9 mouse cellular contexts compared by ENCODE assay signal in genomic region chr12:31265722-31266431, GRCm38 (mm10). TPM values are rescaled to one million over a fixed set of nuclear protein-coding genes. Genes with fewer than 3 reads are reported as not detected.
DNase-seq lines count a peak whose midpoint lies in the region; ATAC-seq and TF ChIP-seq lines count a peak whose summit lies in the region.
"Had no signal": no experiment of that assay in that cellular context is flagged by ENCODE, and none has a peak within 500 bp of the region (broad histone marks: within the 10 kb centered on the region; RNA-seq: fewer than 3 reads in every experiment).

No protein-coding gene starts in this region.

- under 1% methylated on average over 50 of the region's 50 CpGs for WGBS in embryonic facial prominence, embryonic 13.5 days
- under 1% methylated on average over 50 of the region's 50 CpGs for WGBS in hindbrain, embryonic 15.5 days
- WGBS in limb, embryonic 13.5 days = under 1% methylated on average over 50 of the region's 50 CpGs

- peak overlapping the region; percentile 85 for H3K4me2 ChIP-seq in embryonic facial prominence, embryonic 13.5 days
- peak overlapping the region; percentile 93 for H3K4me2 ChIP-seq in hindbrain, embryonic 15.5 days
- peak overlapping the region; percentile 89 for H3K4me2 ChIP-seq in limb, embryonic 13.5 days (replicated peaks)

- peak; percentile 30 to 50 for DNase-seq in right cerebral cortex, adult 2 months (ENCODE audit: low spot score in 2 of 2)
- no peak for DNase-seq in gastrocnemius, postnatal 36 days

- H3K36me3 ChIP-seq in erythroblast, embryonic 14.5 days (ENCODE audit: control insufficient read depth) = no peaks in the 10 kb centered on the region
- peaks cover 41% of the 10 kb centered on the region for H3K36me3 ChIP-seq in E14TG2a.4 (ENCODE audit: insufficient read depth, low read length)
- peaks cover 23% of the 10 kb centered on the region for H3K36me3 ChIP-seq in embryonic facial prominence, embryonic 13.5 days
- H3K36me3 ChIP-seq in hindbrain, embryonic 15.5 days = no peaks in the 10 kb centered on the region
- peaks cover 23% of the 10 kb centered on the region for H3K36me3 ChIP-seq in limb, embryonic 13.5 days

- no peak for TF ChIP-seq CTCF in E14TG2a.4 (conservative IDR thresholded peaks at IDR 0.05; ENCODE audit: low read length)

- H3K27me3 ChIP-seq in erythroblast, embryonic 14.5 days (ENCODE audit: control insufficient read depth) = peaks cover 33% of the 10 kb centered on the region
- H3K27me3 ChIP-seq in E14TG2a.4 (ENCODE audit: insufficient read depth, low read length) = peaks cover 38% of the 10 kb centered on the region
- no peaks in the 10 kb centered on the region; the same call in 1 of the 2 replicates for H3K27me3 ChIP-seq in embryonic facial prominence, embryonic 13.5 days
- peaks cover 46% of the 10 kb centered on the region for H3K27me3 ChIP-seq in hindbrain, embryonic 15.5 days
- peaks cover 13% of the 10 kb centered on the region for H3K27me3 ChIP-seq in limb, embryonic 13.5 days

- H3K4me3 ChIP-seq in erythroblast, embryonic 14.5 days (replicated peaks) = peak overlapping the region; percentile 26
- H3K4me3 ChIP-seq in E14TG2a.4 (replicated peaks; ENCODE audit: low read length) = peak overlapping the region; percentile 87
- peak overlapping the region; percentile 72 for H3K4me3 ChIP-seq in embryonic facial prominence, embryonic 13.5 days
- H3K4me3 ChIP-seq in hindbrain, embryonic 15.5 days = peak overlapping the region; percentile 52
- H3K4me3 ChIP-seq in limb, embryonic 13.5 days = peak overlapping the region; percentile 69

- peak overlapping the region; percentile 84 for H3K9ac ChIP-seq in embryonic facial prominence, embryonic 13.5 days
- peak overlapping the region; percentile 42 for H3K9ac ChIP-seq in hindbrain, embryonic 15.5 days
- H3K9ac ChIP-seq in limb, embryonic 13.5 days = peak overlapping the region; percentile 83

- intact Hi-C loops in gastrocnemius, postnatal 36 days (cut with DNase I) = no loop called here

- H3K27ac ChIP-seq in embryonic facial prominence, embryonic 13.5 days = peak overlapping the region; percentile 88
- peak overlapping the region; percentile 55; the same call in 1 of the 2 replicates for H3K27ac ChIP-seq in hindbrain, embryonic 15.5 days (replicated peaks)
- H3K27ac ChIP-seq in limb, embryonic 13.5 days = peak overlapping the region; percentile 84

- H3K9me3 ChIP-seq in erythroblast, embryonic 14.5 days (ENCODE audit: control insufficient read depth, low read length) = no peaks in the 10 kb centered on the region
- H3K9me3 ChIP-seq in E14TG2a.4 (ENCODE audit: low read length) = no peaks in the 10 kb centered on the region
- no peaks in the 10 kb centered on the region for H3K9me3 ChIP-seq in embryonic facial prominence, embryonic 13.5 days
- no peaks in the 10 kb centered on the region for H3K9me3 ChIP-seq in hindbrain, embryonic 15.5 days
- no peaks in the 10 kb centered on the region for H3K9me3 ChIP-seq in limb, embryonic 13.5 days

- H3K4me1 ChIP-seq in erythroblast, embryonic 14.5 days (ENCODE audit: control insufficient read depth) = no peaks in the 10 kb centered on the region
- peaks cover 82% of the 10 kb centered on the region for H3K4me1 ChIP-seq in E14TG2a.4 (replicated peaks; ENCODE audit: low read depth, low read length)
- H3K4me1 ChIP-seq in embryonic facial prominence, embryonic 13.5 days = peaks cover 55% of the 10 kb centered on the region
- peaks cover 21% of the 10 kb centered on the region for H3K4me1 ChIP-seq in hindbrain, embryonic 15.5 days (replicated peaks)
- peaks cover 47% of the 10 kb centered on the region for H3K4me1 ChIP-seq in limb, embryonic 13.5 days

- ATAC-seq in erythroblast, adult 5-6 weeks (replicated peaks; ENCODE audit: low FRiP score, poor library complexity, severe bottlenecking) = no peak
- ATAC-seq in embryonic facial prominence, embryonic 13.5 days (ENCODE audit: insufficient number of reproducible peaks, insufficient read depth, low FRiP score, low TSS enrichment, low read depth) = peak; percentile 39; the same call in 1 of the 2 replicates
- ATAC-seq in hindbrain, embryonic 15.5 days (ENCODE audit: low FRiP score, low read depth) = peak; percentile 58
- peak; percentile 16; the same call in 1 of the 2 replicates for ATAC-seq in limb, embryonic 13.5 days (ENCODE audit: low FRiP score, low read depth)

RNA-seq across cellular contexts. Expression of gene Lamb1, which starts 0.8 kb away (rescaled TPM):
- polyA plus RNA-seq in erythroblast, embryonic 14.5 days (2012) = 0.01 and 0.13 TPM in 2 replicates
- total RNA-seq in erythroblast, adult 5-6 weeks (2015; ENCODE audit: low replicate concordance) = not detected in 2 replicates
- 0.68 and 1.1 TPM in 2 replicates for total RNA-seq in erythroblast, adult 5-6 weeks (2017; ENCODE audit: low replicate concordance)
- polyA plus RNA-seq in embryonic facial prominence, embryonic 13.5 days (2015; fragmentation: Nextera tagmentation; extraction: Ambion mirVana) = 61.9 and 85.0 TPM in 2 replicates
- polyA plus RNA-seq in hindbrain, embryonic 15.5 days (2015; fragmentation: Nextera tagmentation; extraction: Ambion mirVana) = 18.4 and 19.8 TPM in 2 replicates
- 62.1 and 71.9 TPM in 2 replicates for polyA plus RNA-seq in limb, embryonic 13.5 days (2015; fragmentation: Nextera tagmentation; extraction: Ambion mirVana)
- total RNA-seq in gastrocnemius, postnatal 36 days (2021) = 10 to 100 TPM; 22.2 to 24.5 TPM

RNA-seq across cellular contexts. Expression of gene Gm6993, which starts 25.3 kb away (rescaled TPM):
- polyA plus RNA-seq in erythroblast, embryonic 14.5 days (2012) = not detected in 2 replicates
- not detected in 2 replicates for total RNA-seq in erythroblast, adult 5-6 weeks (2015; ENCODE audit: low replicate concordance)
- total RNA-seq in erythroblast, adult 5-6 weeks (2017; ENCODE audit: low replicate concordance) = not detected in 2 replicates
- polyA plus RNA-seq in embryonic facial prominence, embryonic 13.5 days (2015; fragmentation: Nextera tagmentation; extraction: Ambion mirVana) = not detected in 2 replicates
- not detected in 2 replicates for polyA plus RNA-seq in hindbrain, embryonic 15.5 days (2015; fragmentation: Nextera tagmentation; extraction: Ambion mirVana)
- not detected in 2 replicates for polyA plus RNA-seq in limb, embryonic 13.5 days (2015; fragmentation: Nextera tagmentation; extraction: Ambion mirVana)
- total RNA-seq in gastrocnemius, postnatal 36 days (2021) = not detected
- polyA plus RNA-seq: gonadal fat pad, adult 2 months had no signal

Comparison
In these comparisons a context has a peak if more than half of its experiments do, and no peak if none do; other contexts are left out.
1. H3K4me3 ChIP-seq: peak in every context shown above with its lines; median percentile 87 in E14TG2a.4; 72 in embryonic facial prominence, embryonic 13.5 days; 69 in limb, embryonic 13.5 days; 52 in hindbrain, embryonic 15.5 days; 26 in erythroblast, embryonic 14.5 days.
2. DNase-seq: peak in right cerebral cortex, adult 2 months (2 of 2); none in gastrocnemius, postnatal 36 days (0 of 2).
3. RNA of gene Lamb1, which starts 0.8 kb away (polyA plus RNA-seq): 62.1 to 71.9 TPM in limb, embryonic 13.5 days, 61.9 to 85.0 TPM in embryonic facial prominence, embryonic 13.5 days and 18.4 to 19.8 TPM in hindbrain, embryonic 15.5 days; 0.01 to 0.13 TPM in erythroblast, embryonic 14.5 days; every median in the first group is over 10 times any median in the second.
4. Peak in every context shown above with its lines, with median percentiles within 50 percentile points of each other: H3K27ac ChIP-seq, H3K4me2 ChIP-seq and H3K9ac ChIP-seq.